Mouse (Mus musculus) limb, embryonic 14.5 days (tissue): ENCODE data around the gene Arfgap2. TPM values are rescaled to one million over a fixed set of nuclear protein-coding genes. Genes with fewer than 3 reads are reported as not detected.

Experiments used
- ATAC-seq: fragments of 200-750 bp; cut with Nextera tagmentation; 2 replicates; pipeline ENCODE4 v1.8.0; 2017; ENCODE audit warnings: low read depth, moderate number of reproducible peaks, moderate TSS enrichment; ENCODE audit not compliant: low FRiP score
- DNase-seq: peaks from one replicate; pipeline ENCODE4 v3.0.0-alpha.2; 2015; ENCODE audit warnings: low spot score
- H3K27ac ChIP-seq: fragments of 300-500 bp; sonication (generic); replicated peaks from 2 replicates; pipeline ENCODE4 v1.5.1; 2014; ENCODE audit warnings: low read depth, mild to moderate bottlenecking, low read length, moderate library complexity, mixed read lengths
- H3K27me3 ChIP-seq: fragments of 300-500 bp; sonication (generic); 2 replicates; pipeline ENCODE4 v1.6.1; 2014; ENCODE audit warnings: low read length, mixed read lengths; ENCODE audit not compliant: control insufficient read depth, insufficient read depth
- H3K36me3 ChIP-seq: fragments of 300-500 bp; sonication (generic); 2 replicates; pipeline ENCODE4 v1.6.1; 2014; ENCODE audit warnings: mild to moderate bottlenecking, low read length, moderate library complexity, mixed read lengths; ENCODE audit not compliant: control insufficient read depth, insufficient read depth
- H3K4me1 ChIP-seq: fragments of 300-500 bp; sonication (generic); 2 replicates; pipeline ENCODE4 v1.6.1; 2014; ENCODE audit warnings: antibody characterized with exemption, low read length, mixed read lengths; ENCODE audit not compliant: control insufficient read depth, insufficient read depth
- H3K4me2 ChIP-seq: fragments of 300-500 bp; sonication (generic); replicated peaks from 2 replicates; pipeline ENCODE4 v1.6.1; 2014; ENCODE audit warnings: low read depth, mild to moderate bottlenecking, low read length, moderate library complexity; ENCODE audit not compliant: severe bottlenecking
- H3K4me3 ChIP-seq: fragments of 300-500 bp; sonication (generic); replicated peaks from 2 replicates; pipeline ENCODE4 v1.5.1; 2014; ENCODE audit warnings: low read length
- H3K9ac ChIP-seq: fragments of 300-500 bp; sonication (generic); 2 replicates; pipeline ENCODE4 v1.6.1; 2014; ENCODE audit warnings: mild to moderate bottlenecking, low read depth, low read length, moderate library complexity; ENCODE audit not compliant: severe bottlenecking
- H3K9me3 ChIP-seq: fragments of 300-500 bp; sonication (generic); 2 replicates; pipeline ENCODE4 v1.6.1; 2016; ENCODE audit warnings: low read length; ENCODE audit not compliant: control insufficient read depth
- POLR2A ChIP-seq: fragments of 200-500 bp; IDR thresholded peaks from 2 replicates; pipeline ENCODE4 v1.8.0; 2012; ENCODE audit warnings: inconsistent platforms, mild to moderate bottlenecking, moderate library complexity, borderline replicate concordance; ENCODE audit not compliant: insufficient read depth, insufficient read length; ENCODE audit errors: extremely low read depth
- WGBS: fragments of 180-500 bp; shearing (Covaris S2); extraction: QIAGEN DNeasy Blood & Tissue Kit; methylation state at CpG from one replicate; pipeline ENCODE4 v1.1.7; 2014; 5-methylcytosine and 5-hydroxymethylcytosine counted together
- polyA plus RNA-seq, 2 experiments: library from polyadenylated mRNA; depleted of rRNA in 1 of 2; stranded (reverse) in 1 of 2; unstranded in 1 of 2; fragments of >200 nt; fragmentation: Nextera tagmentation in 1 of 2; extraction: Ambion mirVana in 1 of 2; gene quantifications; 2 replicates each; pipeline versions ENCODE4 v1.2.1 to v1.2.3; 2012 to 2014

Gene Arfgap2
- polyA plus RNA-seq, 2 experiments: 59.8 to 78.8 TPM

DNA sequence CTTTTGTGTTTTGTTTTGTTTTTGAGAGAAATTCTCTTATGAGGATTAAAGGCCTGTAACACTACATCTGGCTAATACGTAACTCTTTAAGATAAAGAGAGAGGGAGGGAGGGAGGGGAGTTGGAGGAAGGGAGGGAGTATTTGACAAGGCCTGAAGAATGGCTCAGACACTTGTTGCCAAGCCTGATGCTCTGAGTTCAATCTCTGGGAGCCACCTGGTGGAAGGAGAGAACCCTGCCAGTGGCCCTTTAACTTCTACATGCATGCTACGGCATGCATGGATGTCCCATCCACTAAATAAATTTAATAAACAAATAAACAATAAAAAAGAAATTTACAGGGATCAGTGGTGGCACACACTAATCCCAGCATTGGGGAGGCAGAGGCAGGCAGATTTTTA, 37.1 kb downstream of the Arfgap2 start:
- DNase-seq (no peak), ATAC-seq (no peak)
- H3K4me1 ChIP-seq: peaks cover 7% of the 10 kb centered on the region
- H3K27me3 ChIP-seq: no peaks in the 10 kb centered on the region
- 84% methylated on average over 2 of the region's 2 CpGs for WGBS
- H3K36me3 ChIP-seq: no peaks in the 10 kb centered on the region
- no peak overlapping the region for H3K4me2 ChIP-seq
- H3K4me3 ChIP-seq: no peak overlapping the region
- no peak overlapping the region for H3K9ac ChIP-seq
- H3K9me3 ChIP-seq: no peaks in the 10 kb centered on the region
- H3K27ac ChIP-seq: no peak overlapping the region
- TF ChIP-seq POLR2A: no peak

DNA sequence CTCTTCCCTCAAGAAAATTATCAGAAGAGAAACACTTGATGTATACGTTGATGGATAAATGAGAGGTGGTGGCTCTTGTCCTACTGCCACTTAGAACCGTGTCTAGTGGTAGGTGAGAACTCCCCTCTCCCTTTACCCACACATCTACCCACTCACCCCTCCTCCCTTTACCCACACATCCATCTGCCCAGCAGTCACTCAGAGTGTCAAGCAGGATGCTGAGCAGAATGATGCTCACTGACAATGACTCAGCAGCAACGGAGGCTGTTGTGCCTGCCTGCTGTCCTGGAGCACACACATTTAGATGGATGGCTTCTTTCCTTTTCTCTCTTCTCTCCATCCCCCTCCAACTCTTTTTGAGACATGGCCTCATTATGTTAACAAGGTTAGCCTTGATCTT, 38.1 kb downstream of the Arfgap2 start:
- Histone ChIP-seq H3K9ac (no peak overlapping the region), H3K27me3 (no peaks in the 10 kb centered on the region), H3K36me3 (no peaks in the 10 kb centered on the region), H3K27ac (no peak overlapping the region), H3K4me2 (no peak overlapping the region), H3K4me3 (no peak overlapping the region), H3K4me1 (peaks cover 7% of the 10 kb centered on the region), H3K9me3 (no peaks in the 10 kb centered on the region)
- TF ChIP-seq POLR2A: no peak
- 69% methylated on average over 3 of the region's 3 CpGs for WGBS
- DNase-seq: no peak
- ATAC-seq: no peak

DNA sequence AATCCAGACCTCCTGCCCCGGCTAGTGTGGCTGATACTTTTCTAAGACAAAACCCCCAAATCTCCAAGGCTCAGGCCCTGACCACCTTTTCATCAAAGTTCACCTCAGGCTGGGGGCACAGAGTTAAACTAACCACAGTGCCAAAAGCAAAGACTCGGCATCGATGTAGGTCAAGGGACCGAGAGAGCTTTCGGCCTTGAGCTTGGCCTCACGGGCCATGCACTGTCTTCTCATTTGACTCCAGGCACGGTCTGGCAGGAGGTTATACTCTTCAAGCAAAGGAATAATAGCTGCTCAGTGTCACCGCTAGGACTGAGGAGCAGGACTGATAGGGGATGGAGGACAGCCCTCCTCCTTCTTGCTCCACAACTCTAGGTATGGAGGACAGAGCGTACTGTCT, 41.2 kb downstream of the Arfgap2 start:
- no peak overlapping the region for H3K9ac ChIP-seq

DNA sequence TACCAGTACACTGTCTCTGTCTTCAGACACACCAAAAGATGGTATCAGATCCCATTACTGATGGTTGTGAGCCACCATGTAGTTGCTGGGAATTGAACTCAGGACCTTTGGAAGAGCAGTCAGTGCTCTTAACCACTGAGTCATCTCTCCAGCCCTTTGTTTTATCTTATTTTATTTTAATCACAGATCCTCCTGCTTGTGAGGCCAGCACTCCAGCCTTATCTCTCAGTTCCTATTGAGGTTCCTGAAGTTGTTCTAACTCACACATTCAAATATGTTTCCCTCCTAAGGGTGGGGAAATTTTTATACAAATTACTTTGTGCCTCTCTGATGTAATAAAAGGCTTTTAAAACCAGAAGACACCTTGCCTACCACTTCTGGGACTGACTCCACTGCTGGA, 41.8 kb downstream of the Arfgap2 start:
- no peaks in the 10 kb centered on the region for H3K9me3 ChIP-seq
- H3K27me3 ChIP-seq: no peaks in the 10 kb centered on the region
- no peak overlapping the region for H3K4me3 ChIP-seq
- H3K36me3 ChIP-seq: no peaks in the 10 kb centered on the region
- no peak overlapping the region for H3K9ac ChIP-seq
- H3K4me2 ChIP-seq: no peak overlapping the region
- no peak for ATAC-seq
- DNase-seq: no peak
- no peak for TF ChIP-seq POLR2A
- H3K27ac ChIP-seq: no peak overlapping the region
- no peaks in the 10 kb centered on the region for H3K4me1 ChIP-seq

More for the DNA sequence above, 41.2 kb downstream of the Arfgap2 start:
- H3K9me3 ChIP-seq: no peaks in the 10 kb centered on the region
- TF ChIP-seq POLR2A: no peak
- ATAC-seq (no peak), DNase-seq (no peak)
- no peaks in the 10 kb centered on the region for H3K36me3 ChIP-seq
- no peaks in the 10 kb centered on the region for H3K27me3 ChIP-seq
- H3K27ac ChIP-seq: no peak overlapping the region
- no peak overlapping the region for H3K4me2 ChIP-seq
- H3K4me1 ChIP-seq: no peaks in the 10 kb centered on the region
- no peak overlapping the region for H3K4me3 ChIP-seq
- 93% methylated on average over 9 of the region's 9 CpGs for WGBS

DNA sequence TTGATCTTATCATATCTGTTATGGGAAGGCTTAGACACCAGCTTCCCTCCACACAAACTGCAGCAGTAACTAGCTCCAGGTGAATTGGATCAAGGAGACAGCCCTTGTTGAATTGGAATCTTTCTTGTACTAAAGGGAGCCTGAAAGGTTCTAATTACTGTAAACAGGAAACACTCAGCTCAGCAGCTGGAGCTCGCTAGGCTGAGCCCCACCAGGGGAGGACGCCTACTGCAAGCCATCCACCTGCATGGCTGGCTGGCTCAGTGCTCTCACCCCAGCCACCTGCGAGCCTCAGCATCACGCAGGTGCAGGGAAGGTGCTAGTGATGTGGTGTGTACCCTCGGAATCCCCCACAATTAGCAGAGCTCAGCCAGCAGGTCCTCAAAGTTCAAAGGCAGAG, 43.9 kb downstream of the Arfgap2 start:
- no peak for TF ChIP-seq POLR2A
- Histone ChIP-seq H3K9ac (no peak overlapping the region), H3K4me3 (no peak overlapping the region), H3K27ac (no peak overlapping the region), H3K36me3 (no peaks in the 10 kb centered on the region), H3K4me2 (no peak overlapping the region), H3K9me3 (no peaks in the 10 kb centered on the region), H3K4me1 (no peaks in the 10 kb centered on the region), H3K27me3 (no peaks in the 10 kb centered on the region)
- WGBS: 24% methylated on average over 5 of the region's 5 CpGs
- ATAC-seq (no peak), DNase-seq (no peak)

DNA sequence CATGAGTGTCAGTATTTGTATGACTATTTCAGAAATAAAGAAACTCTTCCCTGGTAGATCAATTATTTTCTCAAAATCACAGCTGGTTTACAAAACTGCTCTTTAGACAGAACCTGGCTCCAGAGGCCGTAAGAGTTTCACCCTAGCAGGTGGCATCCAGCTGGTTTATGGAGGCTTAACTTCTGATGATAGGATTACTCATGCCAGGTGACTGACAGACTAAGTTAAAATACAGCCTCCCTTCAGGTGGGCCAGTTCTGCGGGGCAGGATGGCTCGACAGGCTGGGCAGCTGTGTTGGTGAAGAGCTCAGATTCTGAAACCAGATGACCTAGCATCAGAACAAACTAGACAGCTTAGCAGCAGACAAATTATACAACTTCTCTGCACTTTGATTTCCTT, 44.8 kb downstream of the Arfgap2 start:
- Histone ChIP-seq H3K36me3 (no peaks in the 10 kb centered on the region), H3K27me3 (no peaks in the 10 kb centered on the region), H3K27ac (no peak overlapping the region), H3K9me3 (no peaks in the 10 kb centered on the region), H3K4me3 (no peak overlapping the region), H3K4me1 (no peaks in the 10 kb centered on the region), H3K4me2 (no peak overlapping the region), H3K9ac (no peak overlapping the region)
- ATAC-seq: no peak
- no peak for DNase-seq
- TF ChIP-seq POLR2A: no peak
- 13% methylated on average over 3 of the region's 3 CpGs for WGBS
